Mouse (Mus musculus) cerebellum, adult 2 months (tissue): ENCODE data around the gene Fam3b.

ENCODE experiments used
- CTCF ChIP-seq: fragments of 200-500 bp; IDR thresholded peaks from 2 replicates; pipeline ENCODE4 v1.5.1; 2011; ENCODE audit warnings: low read depth, mild to moderate bottlenecking, control low read depth, low read length, moderate library complexity, borderline replicate concordance; ENCODE audit not compliant: insufficient read depth
- POLR2A ChIP-seq: fragments of 200-500 bp; IDR thresholded peaks from 2 replicates; pipeline ENCODE4 v1.6.1; 2011; ENCODE audit warnings: low read length, control low read depth, borderline replicate concordance; ENCODE audit not compliant: insufficient read depth

DNA sequence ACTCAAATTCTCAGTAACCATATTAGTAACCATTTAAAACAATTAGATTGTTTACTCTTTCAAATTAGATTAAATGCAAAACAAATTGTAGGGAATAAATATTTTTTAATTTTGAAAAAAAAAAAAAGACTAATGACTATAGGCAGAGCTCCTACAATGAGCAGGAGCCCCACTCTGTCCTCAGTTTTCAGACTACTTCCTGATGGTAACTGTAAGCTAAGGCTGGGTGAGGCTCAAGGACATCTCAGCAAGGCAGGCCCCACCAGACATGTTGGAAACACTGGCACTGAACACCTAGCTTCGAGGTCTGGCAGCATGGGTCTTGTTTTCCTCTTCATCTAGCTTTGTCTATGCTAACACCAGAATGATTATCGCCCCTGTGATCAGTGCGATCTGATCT is 16.5 kb downstream of the Fam3b start:
- TF ChIP-seq CTCF: no peak
- TF ChIP-seq POLR2A: no peak
